Mouse (Mus musculus) left cerebral cortex, postnatal 36 days (tissue): ENCODE measurements around the gene Fut7. TPM values are rescaled to one million over a fixed set of nuclear protein-coding genes. Genes with fewer than 3 reads are reported as not detected.
A peak's percentile ranks its signal among the peaks of the same experiment; 100 is the strongest.

Experiments used
- microRNA-seq: library from miRNA; unstranded; fragments of <30 nt; microRNA quantifications from one replicate; pipeline ENCODE4 v1.2.0, GENCODE M21; 2022
- total RNA-seq, 2 experiments: library from RNA; stranded (reverse); gene quantifications; 2 replicates each; pipeline ENCODE4 v1.2.3; 2021

The Fut7 gene
- total RNA-seq, 2 experiments from 2014 or later, result 0.20 TPM; not detected in 1

Small RNA genes lying within 50 kb of the gene (microRNA-seq; reads per million reads assigned to microRNA genes)
- 5.1 reads per million, percentile 17 among the genes with 10 or more reads in this experiment for gene Mir3087

Other genes with a start within 250 kb of the Fut7 start
- gene Nrarp, start 242.5 kb upstream of the Fut7 start, total RNA-seq, result 10 to 100 TPM; 19.7 to 30.7 TPM
- 1 to 10 TPM; 1.6 to 2.3 TPM for gene Tor4a, start 226.4 kb upstream of the Fut7 start, total RNA-seq
- gene Nelfb, start 211.8 kb upstream of the Fut7 start, total RNA-seq, result 10 to 100 TPM; 55.4 to 58.5 TPM
- under 1 TPM in 1 of 2 experiments, not detected in 1; 0.29 TPM for gene Stpg3, start 208.6 kb upstream of the Fut7 start, total RNA-seq
- gene Fam166a, start 204.5 kb upstream of the Fut7 start, total RNA-seq, result not detected
- 100 to 1,000 TPM; 334 to 390 TPM for gene Tubb4b, start 198.6 kb upstream of the Fut7 start, total RNA-seq
- not detected for gene Slc34a3, start 188.9 kb upstream of the Fut7 start, total RNA-seq
- gene Rnf224, start 186.5 kb upstream of the Fut7 start, total RNA-seq, result not detected
- gene Rnf208, start 181.0 kb upstream of the Fut7 start, total RNA-seq, result 100 to 1,000 TPM; 244 to 282 TPM
- gene Cysrt1, start 180.8 kb upstream of the Fut7 start, total RNA-seq, result not detected
- gene AL732309.1, start 176.4 kb upstream of the Fut7 start, total RNA-seq, result 1 to 10 TPM; 1.9 to 3.2 TPM
- 10 to 100 TPM; 32.8 to 44.3 TPM for gene Tmem203, start 167.8 kb upstream of the Fut7 start, total RNA-seq
- 10 to 100 TPM; 18.5 to 24.7 TPM for gene Tprn, start 160.6 kb upstream of the Fut7 start, total RNA-seq
- gene Ssna1, start 150.8 kb upstream of the Fut7 start, total RNA-seq, result 10 to 100 TPM; 60.1 to 68.3 TPM
- gene Anapc2, start 150.8 kb upstream of the Fut7 start, total RNA-seq, result 10 to 100 TPM; 78.9 to 82.8 TPM
- not detected for gene Tmem210, start 135.1 kb upstream of the Fut7 start, total RNA-seq
- not detected for gene Lrrc26, start 133.4 kb upstream of the Fut7 start, total RNA-seq
- 100 to 1,000 TPM; 451 to 471 TPM for gene Grin1, start 104.1 kb upstream of the Fut7 start, total RNA-seq
- 10 to 100 TPM; 57.0 to 63.7 TPM for gene Man1b1, start 90.9 kb upstream of the Fut7 start, total RNA-seq
- 10 to 100 TPM; 27.1 to 34.1 TPM for gene Dpp7, start 66.9 kb upstream of the Fut7 start, total RNA-seq
- gene Uap1l1, start 57.6 kb upstream of the Fut7 start, total RNA-seq, result 10 to 100 TPM; 17.0 to 20.8 TPM
- 1 to 10 TPM; 2.7 to 4.1 TPM for gene Sapcd2, start 50.9 kb upstream of the Fut7 start, total RNA-seq
- 10 to 100 TPM; 12.0 to 13.9 TPM for gene Entpd2, start 27.4 kb upstream of the Fut7 start, total RNA-seq
- gene Npdc1, start 23.9 kb upstream of the Fut7 start, total RNA-seq, result 100 to 1,000 TPM; 325 to 339 TPM
- 100 to 1,000 TPM; 169 to 174 TPM for gene Abca2, start 5.4 kb downstream of the Fut7 start, total RNA-seq
- gene Clic3, start 33.6 kb downstream of the Fut7 start, total RNA-seq, result under 1 TPM in 1 of 2 experiments, not detected in 1; 0.69 TPM
- gene Paxx, start 37.8 kb downstream of the Fut7 start, total RNA-seq, result 10 to 100 TPM; 72.8 to 75.8 TPM
- 1,000 to 10,000 TPM; 1,442 to 2,237 TPM for gene Ptgds, start 46.8 kb downstream of the Fut7 start, total RNA-seq
- gene Lcn12, start 70.6 kb downstream of the Fut7 start, total RNA-seq, result not detected
- gene Fbxw5, start 77.5 kb downstream of the Fut7 start, total RNA-seq, result 100 to 1,000 TPM; 107 to 127 TPM
- 1 to 10 TPM; 1.0 to 1.6 TPM for gene C8g, start 78.5 kb downstream of the Fut7 start, total RNA-seq
- 1 to 10 TPM; 8.7 to 9.3 TPM for gene Traf2, start 123.7 kb downstream of the Fut7 start, total RNA-seq
- 100 to 1,000 TPM; 189 to 236 TPM for gene Edf1, start 134.6 kb downstream of the Fut7 start, total RNA-seq
- 1 to 10 TPM; 1.4 to 2.4 TPM for gene Mamdc4, start 151.6 kb downstream of the Fut7 start, total RNA-seq
- 10 to 100 TPM; 74.6 to 75.4 TPM for gene Phpt1, start 152.0 kb downstream of the Fut7 start, total RNA-seq
- 100 to 1,000 TPM in 1 of 2 experiments, 10 to 100 TPM in 1; 99.8 to 110 TPM for gene Ajm1, start 158.5 kb downstream of the Fut7 start, total RNA-seq
- 100 to 1,000 TPM; 144 to 160 TPM for gene Rabl6, start 185.3 kb downstream of the Fut7 start, total RNA-seq
- gene Ccdc183, start 194.4 kb downstream of the Fut7 start, total RNA-seq, result not detected
- gene Tmem141, start 198.7 kb downstream of the Fut7 start, total RNA-seq, result 10 to 100 TPM; 19.8 to 29.2 TPM
- under 1 TPM; 0.25 to 0.50 TPM for gene Fcna, start 204.8 kb downstream of the Fut7 start, total RNA-seq
- not detected for gene Lcn8, start 229.9 kb downstream of the Fut7 start, total RNA-seq
- not detected for gene Lcn5, start 234.7 kb downstream of the Fut7 start, total RNA-seq